Mouse (Mus musculus): ENCODE results near the gene Mical2. TPM values are rescaled to one million over a fixed set of nuclear protein-coding genes. Genes with fewer than 3 reads are reported as not detected.

The Mical2 gene
- polyA plus RNA-seq, 1 experiment from 2014 or later: 1.9 TPM

DNA sequence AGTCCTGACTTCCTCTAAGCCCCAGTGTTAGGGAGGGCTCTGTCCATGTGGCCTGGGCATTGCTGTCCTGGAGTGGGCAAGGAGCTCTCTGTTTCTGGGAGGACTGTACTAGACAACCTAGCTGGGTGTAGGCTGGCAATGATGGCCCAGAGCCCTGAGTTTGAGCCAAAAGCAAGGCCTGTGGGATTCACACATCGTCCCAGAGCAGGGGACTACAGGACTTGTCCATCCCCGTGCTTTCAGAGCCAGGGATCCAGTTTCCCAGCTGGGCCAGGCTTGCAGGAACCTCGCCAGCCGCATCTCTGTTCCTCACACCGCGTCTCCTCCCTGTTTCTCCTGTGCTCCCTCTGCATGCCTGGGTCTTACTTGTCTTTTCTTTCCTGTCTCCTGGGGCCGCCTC, 107.7 kb downstream of the Mical2 start:
- Histone ChIP-seq H3K4me1 (replicated peaks) (peaks cover 12% of the 10 kb centered on the region; the same call in 1 of the 2 replicates), H3K4me3 (no peak overlapping the region), H3K9ac (no peak overlapping the region), H3K27me3 (no peaks in the 10 kb centered on the region; the same call in 1 of the 2 replicates), H3K27ac (no peak overlapping the region), H3K9me3 (no peaks in the 10 kb centered on the region), H3K36me3 (no peaks in the 10 kb centered on the region), H3K4me2 (no peak overlapping the region)
- WGBS: 91% methylated on average over 7 of the region's 7 CpGs
- ATAC-seq (ENCODE audit: low FRiP score): no peak

DNA sequence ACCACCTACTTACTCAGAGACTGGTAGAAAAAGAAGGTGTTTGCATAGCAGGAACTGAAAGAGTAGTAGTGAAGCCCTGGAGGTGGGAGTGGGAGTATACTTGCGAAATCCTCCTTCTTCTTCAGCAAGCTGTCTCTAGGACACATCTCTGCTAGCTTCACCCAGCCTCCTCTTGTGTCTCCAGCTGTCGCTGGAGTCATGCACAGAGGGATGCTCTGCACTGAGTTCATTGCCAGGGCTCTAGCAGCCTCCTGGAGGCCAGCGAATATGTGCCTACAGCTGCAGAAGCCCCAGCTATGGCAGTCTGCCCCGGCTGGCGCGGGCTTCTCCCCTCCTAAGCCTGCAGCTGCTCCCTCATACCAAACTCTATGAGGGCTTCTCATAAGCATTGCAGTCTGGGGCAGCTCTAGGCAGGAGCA, 110.6 kb downstream of the Mical2 start:
- WGBS: 69% methylated on average over 6 of the region's 6 CpGs

DNA sequence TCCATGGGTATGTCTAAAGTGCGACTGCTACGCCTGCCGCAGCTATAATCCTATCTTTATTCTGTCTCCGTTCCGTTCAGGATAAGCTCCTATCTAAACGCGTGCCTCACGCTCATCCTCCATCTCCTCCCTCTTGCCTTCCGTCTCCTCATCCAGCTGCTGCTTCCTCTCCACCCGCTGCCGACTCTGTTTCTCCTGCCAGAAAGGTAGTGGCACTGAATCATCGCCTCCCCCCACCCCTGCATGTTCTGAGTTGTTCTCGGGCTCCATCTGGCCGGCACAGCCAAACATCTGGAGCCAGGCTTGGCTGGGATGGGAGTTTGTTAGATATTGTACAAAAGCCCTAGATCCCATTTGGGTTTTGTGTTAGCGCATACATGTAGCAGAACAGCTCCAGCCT, 111.1 kb downstream of the Mical2 start:
- H3K9ac ChIP-seq: no peak overlapping the region
- H3K4me1 ChIP-seq (replicated peaks): peaks cover 12% of the 10 kb centered on the region; the same call in 1 of the 2 replicates
- H3K36me3 ChIP-seq: no peaks in the 10 kb centered on the region
- H3K9me3 ChIP-seq: no peaks in the 10 kb centered on the region
- peak overlapping the region; percentile 49 for H3K27ac ChIP-seq
- H3K4me3 ChIP-seq: no peak overlapping the region
- ATAC-seq (ENCODE audit: low FRiP score): no peak
- no peak overlapping the region for H3K4me2 ChIP-seq
- H3K27me3 ChIP-seq: no peaks in the 10 kb centered on the region; the same call in 1 of the 2 replicates
- 84% methylated on average over 15 of the region's 15 CpGs for WGBS

More for the DNA sequence above, 110.6 kb downstream of the Mical2 start:
- Histone ChIP-seq H3K27me3 (no peaks in the 10 kb centered on the region; the same call in 1 of the 2 replicates), H3K9ac (no peak overlapping the region), H3K4me2 (no peak overlapping the region), H3K4me1 (replicated peaks) (peaks cover 12% of the 10 kb centered on the region; the same call in 1 of the 2 replicates), H3K9me3 (no peaks in the 10 kb centered on the region), H3K4me3 (no peak overlapping the region), H3K36me3 (no peaks in the 10 kb centered on the region), H3K27ac (peak overlapping the region; percentile 49)
- ATAC-seq (ENCODE audit: low FRiP score): peak; percentile 24; the same call in 1 of the 2 replicates

DNA sequence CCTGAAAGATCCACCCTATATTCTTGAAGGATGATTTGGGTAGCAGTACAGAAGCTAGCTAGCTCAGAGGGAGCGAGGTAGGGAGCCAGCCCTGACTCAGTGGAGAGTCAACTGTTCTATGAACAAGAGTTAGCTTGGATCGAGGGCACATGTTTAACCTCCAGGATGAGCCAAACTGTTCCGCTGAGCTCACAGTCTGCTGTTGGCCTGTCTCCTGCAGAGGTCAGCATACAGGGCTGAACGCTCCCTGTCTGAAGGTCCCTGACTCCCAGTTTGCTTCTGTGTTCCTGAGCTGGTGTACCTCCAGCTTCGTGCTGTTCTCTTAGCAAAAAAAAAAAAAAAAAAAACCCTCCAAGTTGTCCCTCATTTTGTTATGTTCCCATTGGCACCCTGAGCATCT, 112.1 kb downstream of the Mical2 start:
- no peak overlapping the region for H3K27ac ChIP-seq
- H3K9ac ChIP-seq: no peak overlapping the region
- no peaks in the 10 kb centered on the region for H3K9me3 ChIP-seq
- H3K27me3 ChIP-seq: no peaks in the 10 kb centered on the region; the same call in 1 of the 2 replicates
- no peak for ATAC-seq (ENCODE audit: low FRiP score)
- 87% methylated on average over 5 of the region's 5 CpGs for WGBS
- no peaks in the 10 kb centered on the region for H3K36me3 ChIP-seq
- no peak overlapping the region for H3K4me3 ChIP-seq
- H3K4me2 ChIP-seq: no peak overlapping the region
- H3K4me1 ChIP-seq (replicated peaks): peaks cover 12% of the 10 kb centered on the region; the same call in 1 of the 2 replicates

DNA sequence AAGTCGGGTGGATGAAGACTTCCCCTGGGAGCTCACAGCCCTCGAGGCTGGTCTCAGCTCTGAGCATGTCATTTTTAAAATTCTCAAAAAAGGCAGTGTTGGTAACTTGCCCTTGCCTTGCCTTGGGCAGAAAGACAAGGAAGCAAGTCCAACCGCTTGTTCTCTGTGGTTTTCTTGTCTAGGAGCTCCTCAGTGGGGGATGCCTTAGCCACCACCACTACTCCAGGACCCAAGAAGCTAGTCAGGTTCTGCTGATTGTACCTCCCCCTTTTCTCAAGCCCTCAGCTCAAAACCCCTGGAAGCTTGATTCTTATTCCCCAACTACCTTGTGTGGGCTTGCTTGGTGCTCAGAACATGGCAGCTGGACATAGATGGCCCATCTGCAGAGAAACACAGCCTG, 115.4 kb downstream of the Mical2 start:
- Histone ChIP-seq H3K27me3 (no peaks in the 10 kb centered on the region), H3K27ac (no peak overlapping the region), H3K4me1 (replicated peaks) (peaks cover 11% of the 10 kb centered on the region; the same call in 1 of the 2 replicates), H3K9me3 (no peaks in the 10 kb centered on the region), H3K36me3 (no peaks in the 10 kb centered on the region), H3K9ac (no peak overlapping the region), H3K4me3 (no peak overlapping the region), H3K4me2 (no peak overlapping the region)
- no peak for ATAC-seq (ENCODE audit: low FRiP score)
- WGBS: 80% methylated on average over 3 of the region's 3 CpGs

DNA sequence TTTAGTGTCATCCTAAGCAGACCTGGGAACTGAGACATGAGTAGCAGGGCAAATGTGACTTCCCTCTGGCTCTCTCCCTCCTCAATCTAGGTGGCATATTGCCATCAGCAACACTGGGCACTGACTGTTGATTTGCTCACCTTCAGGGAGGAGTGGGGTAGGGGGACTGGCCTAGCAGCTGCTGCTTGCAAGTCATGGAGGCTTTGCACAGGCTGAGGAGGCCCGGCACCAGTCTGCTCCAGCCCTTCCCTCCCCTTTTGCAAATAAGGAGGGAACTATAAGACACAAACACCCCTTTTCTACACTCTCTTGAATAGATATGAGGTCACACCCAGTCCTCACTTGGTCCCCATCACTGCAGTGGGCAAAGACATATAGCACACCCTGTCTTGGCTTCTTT, 120.0 kb downstream of the Mical2 start:
- no peaks in the 10 kb centered on the region for H3K36me3 ChIP-seq
- H3K4me2 ChIP-seq: no peak overlapping the region
- WGBS: 75% methylated on average over 1 of the region's 1 CpGs
- no peaks in the 10 kb centered on the region for H3K4me1 ChIP-seq (replicated peaks)
- no peak overlapping the region for H3K9ac ChIP-seq
- H3K27me3 ChIP-seq: no peaks in the 10 kb centered on the region
- no peaks in the 10 kb centered on the region for H3K9me3 ChIP-seq
- H3K4me3 ChIP-seq: no peak overlapping the region
- ATAC-seq (ENCODE audit: low FRiP score): no peak
- no peak overlapping the region for H3K27ac ChIP-seq

DNA sequence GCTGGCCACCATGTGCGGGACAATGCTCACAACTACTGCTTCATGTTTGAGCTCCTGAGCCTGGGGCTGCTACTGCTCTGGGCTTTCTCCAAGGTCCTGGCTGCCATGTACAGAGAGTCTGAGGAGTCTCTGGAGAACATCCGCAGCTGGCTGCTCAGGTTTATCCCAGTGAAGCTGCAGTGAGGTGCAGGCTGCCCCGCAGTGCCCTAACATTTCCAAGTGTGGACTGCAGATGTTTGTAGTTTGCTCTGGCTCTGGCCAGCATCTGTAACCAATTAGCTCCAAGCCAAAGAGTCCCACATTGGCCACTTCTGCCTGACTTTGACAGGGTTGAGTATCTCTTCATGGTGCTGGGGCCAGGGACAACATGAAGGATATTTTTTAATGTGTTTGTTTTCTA, 125.9 kb downstream of the Mical2 start:
- Histone ChIP-seq H3K9ac (no peak overlapping the region), H3K9me3 (no peaks in the 10 kb centered on the region), H3K4me1 (replicated peaks) (peaks cover 41% of the 10 kb centered on the region), H3K36me3 (no peaks in the 10 kb centered on the region), H3K4me3 (no peak overlapping the region), H3K27ac (no peak overlapping the region), H3K4me2 (no peak overlapping the region), H3K27me3 (no peaks in the 10 kb centered on the region)
- no peak for ATAC-seq (ENCODE audit: low FRiP score)
- WGBS: 76% methylated on average over 3 of the region's 3 CpGs

DNA sequence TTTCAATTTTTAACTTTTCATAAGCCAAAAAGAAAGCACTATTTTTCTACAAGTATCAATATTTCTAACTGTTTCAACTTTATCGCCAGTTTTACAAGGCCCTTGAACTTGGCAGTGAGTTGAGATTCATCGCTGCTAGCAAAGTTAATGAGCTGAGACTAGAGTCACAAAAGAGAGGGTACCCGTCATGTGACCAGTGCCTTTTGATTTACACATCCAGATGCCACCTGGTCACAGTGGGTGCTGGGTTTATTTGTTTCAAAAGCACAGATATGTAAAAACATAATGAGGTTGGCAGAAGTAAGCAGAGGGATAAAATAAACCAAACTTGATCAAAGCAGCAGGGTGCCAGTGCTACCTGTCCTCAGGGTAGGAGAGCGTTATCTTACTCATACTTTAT, 126.3 kb downstream of the Mical2 start:
- Histone ChIP-seq H3K27me3 (no peaks in the 10 kb centered on the region), H3K4me2 (no peak overlapping the region), H3K27ac (no peak overlapping the region), H3K4me3 (no peak overlapping the region), H3K4me1 (replicated peaks) (peaks cover 41% of the 10 kb centered on the region), H3K36me3 (no peaks in the 10 kb centered on the region), H3K9me3 (no peaks in the 10 kb centered on the region), H3K9ac (no peak overlapping the region)
- 62% methylated on average over 4 of the region's 4 CpGs for WGBS
- ATAC-seq (ENCODE audit: low FRiP score): no peak

DNA sequence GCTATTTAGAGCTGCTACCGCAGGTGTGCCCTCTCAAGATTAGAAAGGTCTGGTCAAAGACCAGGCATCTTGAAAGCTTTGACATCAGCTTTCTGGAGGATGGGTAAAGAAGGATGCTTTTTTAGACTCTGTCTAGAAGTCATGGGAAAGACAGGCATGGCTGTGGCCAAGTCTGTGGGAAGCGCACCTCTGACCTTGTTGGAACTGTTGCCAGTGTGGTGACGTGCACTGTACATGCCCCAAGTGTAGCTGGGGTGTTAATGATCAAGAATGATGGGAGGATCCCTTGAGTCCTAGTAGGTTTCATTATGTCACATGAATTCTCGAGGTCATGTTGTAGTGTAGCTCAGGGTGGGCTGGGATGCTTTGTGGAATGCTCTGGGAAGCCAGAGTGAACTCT, 127.4 kb downstream of the Mical2 start:
- Histone ChIP-seq H3K36me3 (no peaks in the 10 kb centered on the region), H3K27ac (no peak overlapping the region), H3K27me3 (no peaks in the 10 kb centered on the region), H3K4me1 (replicated peaks) (peaks cover 41% of the 10 kb centered on the region), H3K4me2 (no peak overlapping the region), H3K9me3 (no peaks in the 10 kb centered on the region), H3K9ac (no peak overlapping the region), H3K4me3 (no peak overlapping the region)
- ATAC-seq (ENCODE audit: low FRiP score): no peak
- 70% methylated on average over 4 of the region's 4 CpGs for WGBS

DNA sequence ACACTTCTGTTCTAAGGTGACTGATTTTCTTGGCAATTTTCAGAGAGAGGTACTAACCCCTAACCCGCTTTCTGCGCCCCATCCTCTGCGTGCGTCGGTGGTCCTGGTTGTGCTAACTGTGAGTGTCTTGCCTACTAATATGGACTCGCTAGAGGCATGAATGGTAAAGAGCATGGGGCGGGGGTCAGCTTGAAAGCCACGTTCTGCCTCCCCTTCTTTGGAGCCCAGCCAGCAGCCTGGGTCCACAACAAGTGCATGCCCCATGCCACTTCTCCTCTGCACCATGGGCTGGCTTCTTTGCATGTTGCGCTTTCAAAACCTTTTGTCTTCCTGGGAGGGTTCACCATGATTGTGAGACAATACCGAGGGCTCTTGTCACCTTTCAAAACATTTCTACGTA, 128.3 kb downstream of the Mical2 start:
- Histone ChIP-seq H3K4me3 (no peak overlapping the region), H3K4me2 (no peak overlapping the region), H3K36me3 (no peaks in the 10 kb centered on the region), H3K9ac (no peak overlapping the region), H3K27ac (no peak overlapping the region), H3K27me3 (no peaks in the 10 kb centered on the region), H3K9me3 (no peaks in the 10 kb centered on the region), H3K4me1 (replicated peaks) (peaks cover 41% of the 10 kb centered on the region)
- no peak for ATAC-seq (ENCODE audit: low FRiP score)
- 44% methylated on average over 11 of the region's 11 CpGs for WGBS

DNA sequence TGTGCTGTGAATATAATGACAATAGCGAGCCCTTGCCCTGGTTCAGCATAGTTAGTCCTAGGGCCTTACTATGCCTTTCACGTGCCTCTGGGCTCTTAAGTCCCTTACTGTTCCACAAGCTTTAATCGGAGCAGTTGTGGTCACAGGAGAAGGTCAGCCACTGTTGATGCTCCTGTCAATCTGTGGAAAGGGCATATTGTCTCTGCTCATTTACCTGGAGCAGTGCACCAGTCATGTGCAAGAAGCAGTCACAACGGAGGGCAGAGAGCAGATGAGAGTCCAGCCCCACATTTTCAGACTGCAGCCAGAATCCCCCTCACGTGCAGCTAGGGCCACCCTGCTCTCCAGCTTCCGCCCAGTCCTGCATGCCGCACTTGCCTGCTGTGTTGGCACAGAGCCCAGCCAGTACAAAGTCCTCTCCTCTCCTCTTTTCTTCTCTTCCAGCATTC, 128.9 kb downstream of the Mical2 start:
- ATAC-seq (ENCODE audit: low FRiP score): peak; percentile 75
- Histone ChIP-seq H3K36me3 (no peaks in the 10 kb centered on the region), H3K4me1 (replicated peaks) (peaks cover 41% of the 10 kb centered on the region), H3K4me3 (no peak overlapping the region), H3K27me3 (no peaks in the 10 kb centered on the region), H3K4me2 (0 out of 2 replicates have a peak overlapping the region, but pooled peaks have one; percentile 19), H3K9me3 (no peaks in the 10 kb centered on the region), H3K27ac (peak overlapping the region; percentile 64; the same call in 1 of the 2 replicates), H3K9ac (no peak overlapping the region)
- 12% methylated on average over 7 of the region's 7 CpGs for WGBS

DNA sequence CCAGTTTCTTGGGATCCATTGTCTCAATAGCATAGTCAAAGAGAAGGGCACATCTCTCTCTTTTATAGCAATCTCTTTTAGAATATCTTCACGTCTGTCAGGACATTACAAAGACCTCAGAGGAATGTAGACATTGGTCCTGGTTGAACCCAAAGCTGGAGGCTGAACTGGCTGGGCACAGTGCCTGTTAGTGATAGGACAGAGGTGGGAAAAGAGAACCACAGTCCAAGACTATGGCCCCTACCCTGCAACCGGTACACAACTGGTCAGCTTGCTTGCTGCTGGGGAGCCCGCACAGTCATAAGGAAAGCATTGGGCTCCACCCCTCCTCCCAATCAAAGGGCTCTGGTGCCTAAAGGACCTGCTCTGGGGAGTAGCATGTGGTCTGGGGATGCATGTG, 133.9 kb downstream of the Mical2 start:
- 84% methylated on average over 3 of the region's 3 CpGs for WGBS
- H3K4me1 ChIP-seq (replicated peaks): peaks cover 10% of the 10 kb centered on the region
- H3K9me3 ChIP-seq: no peaks in the 10 kb centered on the region
- H3K27me3 ChIP-seq: no peaks in the 10 kb centered on the region
- ATAC-seq (ENCODE audit: low FRiP score): no peak
- H3K9ac ChIP-seq: no peak overlapping the region
- no peak overlapping the region for H3K4me2 ChIP-seq
- no peak overlapping the region for H3K4me3 ChIP-seq
- H3K36me3 ChIP-seq: no peaks in the 10 kb centered on the region
- no peak overlapping the region for H3K27ac ChIP-seq

DNA sequence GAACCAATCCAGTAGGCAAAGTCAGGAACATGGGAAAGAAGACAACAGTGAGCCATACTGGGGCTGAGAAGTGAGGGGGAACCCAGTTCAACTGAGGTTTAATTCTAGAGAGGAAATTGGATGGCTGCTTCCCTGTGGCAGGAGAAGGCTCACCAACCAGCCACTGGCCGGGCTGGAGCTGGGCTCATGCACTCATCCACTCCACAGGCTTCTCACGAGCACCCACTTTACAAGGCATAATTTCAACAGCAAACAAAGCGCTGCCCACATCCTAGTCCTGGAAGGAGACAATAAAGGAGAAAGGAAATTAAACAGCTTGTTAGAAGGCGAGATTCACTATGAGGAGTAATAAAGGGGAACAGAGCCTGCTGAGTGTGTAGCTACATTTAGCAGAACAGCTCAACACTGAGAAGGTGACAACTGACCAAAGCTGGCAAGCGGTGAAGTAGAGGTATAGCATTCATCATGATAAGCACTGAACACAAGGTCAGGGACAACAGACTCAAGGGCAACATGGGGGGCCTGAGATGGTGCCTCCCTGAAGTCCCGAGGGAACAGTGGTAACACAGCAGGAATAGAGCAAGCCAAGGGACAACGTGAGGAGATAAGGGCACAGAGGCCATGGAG, 137.0 kb downstream of the Mical2 start:
- no peak for ATAC-seq (ENCODE audit: low FRiP score)
- Histone ChIP-seq H3K9ac (no peak overlapping the region), H3K27ac (no peak overlapping the region), H3K36me3 (no peaks in the 10 kb centered on the region), H3K9me3 (no peaks in the 10 kb centered on the region), H3K4me3 (no peak overlapping the region), H3K27me3 (no peaks in the 10 kb centered on the region), H3K4me1 (replicated peaks) (no peaks in the 10 kb centered on the region), H3K4me2 (no peak overlapping the region)
- WGBS: 87% methylated on average over 7 of the region's 7 CpGs
